Mouse (Mus musculus) lung, adult 2 months (tissue): ENCODE measurements around the gene Tpst2.

Experiments
- CTCF ChIP-seq: fragments of 200-500 bp; IDR thresholded peaks from 2 replicates; pipeline ENCODE4 v1.5.1; 2011; ENCODE audit warnings: mild to moderate bottlenecking, low read length, control low read depth; ENCODE audit not compliant: insufficient read depth
- POLR2A ChIP-seq: fragments of 200-500 bp; IDR thresholded peaks from 2 replicates; pipeline ENCODE4 v1.6.1; 2011; ENCODE audit warnings: low read depth, mild to moderate bottlenecking, control low read depth, low read length, borderline replicate concordance; ENCODE audit errors: extremely low read depth

DNA sequence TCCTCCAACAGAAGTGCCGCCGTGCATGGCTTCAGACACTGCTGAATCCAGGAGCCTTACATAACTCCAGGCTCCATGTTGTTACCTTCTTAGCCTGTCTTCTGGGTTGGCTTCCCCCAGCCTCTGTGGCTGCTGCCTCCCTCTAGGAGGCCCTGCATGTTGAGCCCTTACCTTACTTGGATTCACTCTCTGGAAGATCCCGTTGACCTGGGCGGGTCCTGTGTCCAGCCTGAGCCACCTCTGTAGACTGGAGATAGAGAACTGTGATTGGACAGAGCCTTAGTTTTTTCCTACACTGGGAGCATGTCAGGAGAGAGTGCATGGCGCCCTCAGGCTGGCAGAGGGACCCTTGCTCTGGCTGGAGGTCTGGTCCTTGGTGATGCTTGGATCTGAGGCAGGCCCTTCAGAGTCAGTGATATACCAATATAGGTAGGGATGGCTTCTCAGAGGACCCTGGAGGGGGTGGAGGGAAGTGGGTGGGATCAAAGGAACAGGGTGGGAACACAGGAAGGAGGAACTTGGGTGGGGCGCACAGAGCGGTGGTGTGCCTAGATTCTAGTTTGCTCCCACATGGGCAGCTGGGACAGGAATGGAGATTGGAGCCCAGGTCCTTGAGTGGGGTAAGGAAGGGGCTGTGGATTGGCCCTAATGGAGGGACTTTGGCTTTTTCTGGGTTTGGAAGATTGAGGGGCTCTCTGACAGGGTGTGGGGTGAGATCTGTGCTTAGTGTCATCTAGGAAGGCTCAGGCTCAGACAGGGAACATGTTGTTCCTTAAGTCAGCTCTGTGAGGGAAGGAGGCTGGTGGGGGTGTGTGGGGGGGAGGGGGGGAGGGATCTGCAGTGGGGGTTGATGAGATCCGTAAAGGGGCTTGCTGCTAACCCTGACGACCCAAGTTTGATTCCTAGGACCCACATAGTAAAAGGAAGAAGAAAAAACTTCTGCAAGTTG lies 12.0 kb downstream of the Tpst2 start:
- TF ChIP-seq CTCF (no peak), POLR2A (peak; percentile 59; the same call in 1 of the 2 replicates)
